Mouse (Mus musculus) liver, embryonic 16.5 days (tissue): ENCODE data around the gene 3110040M04Rik. TPM values are rescaled to one million over a fixed set of nuclear protein-coding genes. Genes with fewer than 3 reads are reported as not detected.
A peak's percentile ranks its signal among the peaks of the same experiment; 100 is the strongest.
"Not testable (repeated sequence)": the region's sequence is repeated elsewhere in the genome, so short reads cannot be mapped to it uniquely, and the experiment has no call there.

Experiments used
- ATAC-seq: fragments of 200-750 bp; cut with Nextera tagmentation; 2 replicates; pipeline ENCODE4 v1.8.0; 2017; ENCODE audit warnings: low read depth, mild to moderate bottlenecking, moderate number of reproducible peaks, moderate library complexity
- H3K27ac ChIP-seq: fragments of 300-500 bp; sonication (generic); 2 replicates; pipeline ENCODE4 v1.5.1; 2014; ENCODE audit warnings: mild to moderate bottlenecking, low read length
- H3K27me3 ChIP-seq: fragments of 300-500 bp; sonication (generic); 2 replicates; pipeline ENCODE4 v1.6.1; 2014; ENCODE audit warnings: low read depth, low read length, mixed read lengths; ENCODE audit not compliant: control insufficient read depth, insufficient read depth
- H3K36me3 ChIP-seq: fragments of 300-500 bp; sonication (generic); 2 replicates; pipeline ENCODE4 v1.6.1; 2014; ENCODE audit warnings: mild to moderate bottlenecking; ENCODE audit not compliant: control insufficient read depth, insufficient read depth
- H3K4me1 ChIP-seq: fragments of 300-500 bp; sonication (generic); 2 replicates; pipeline ENCODE4 v1.6.1; 2014; ENCODE audit warnings: low read depth, low read length, mixed read lengths; ENCODE audit not compliant: control insufficient read depth
- H3K4me2 ChIP-seq: fragments of 300-500 bp; sonication (generic); 2 replicates; pipeline ENCODE4 v1.6.1; 2014; ENCODE audit warnings: low read depth, low read length, mixed read lengths
- H3K4me3 ChIP-seq: fragments of 300-500 bp; sonication (generic); 2 replicates; pipeline ENCODE4 v1.5.1; 2014; ENCODE audit warnings: low read depth, mild to moderate bottlenecking, low read length
- H3K9ac ChIP-seq: fragments of 300-500 bp; sonication (generic); 2 replicates; pipeline ENCODE4 v1.6.1; 2014; ENCODE audit warnings: low read depth, low read length
- H3K9me3 ChIP-seq: fragments of 300-500 bp; sonication (generic); replicated peaks from 2 replicates; pipeline ENCODE4 v1.6.1; 2016; ENCODE audit warnings: low read length; ENCODE audit not compliant: control insufficient read depth
- WGBS: fragments of 180-500 bp; shearing (Covaris S2); extraction: QIAGEN DNeasy Blood & Tissue Kit; methylation state at CpG from one replicate; pipeline ENCODE4 v1.1.7; 2014; ENCODE audit not compliant: insufficient replicate concordance; 5-methylcytosine and 5-hydroxymethylcytosine counted together
- polyA plus RNA-seq: library from polyadenylated mRNA; unstranded; fragments of >200 nt; fragmentation: Nextera tagmentation; extraction: Ambion mirVana; gene quantifications from 2 replicates; pipeline ENCODE4 v1.2.1, GENCODE M21; 2015

Gene 3110040M04Rik
- polyA plus RNA-seq, 1 experiment from 2014 or later, result 0.84 TPM

DNA sequence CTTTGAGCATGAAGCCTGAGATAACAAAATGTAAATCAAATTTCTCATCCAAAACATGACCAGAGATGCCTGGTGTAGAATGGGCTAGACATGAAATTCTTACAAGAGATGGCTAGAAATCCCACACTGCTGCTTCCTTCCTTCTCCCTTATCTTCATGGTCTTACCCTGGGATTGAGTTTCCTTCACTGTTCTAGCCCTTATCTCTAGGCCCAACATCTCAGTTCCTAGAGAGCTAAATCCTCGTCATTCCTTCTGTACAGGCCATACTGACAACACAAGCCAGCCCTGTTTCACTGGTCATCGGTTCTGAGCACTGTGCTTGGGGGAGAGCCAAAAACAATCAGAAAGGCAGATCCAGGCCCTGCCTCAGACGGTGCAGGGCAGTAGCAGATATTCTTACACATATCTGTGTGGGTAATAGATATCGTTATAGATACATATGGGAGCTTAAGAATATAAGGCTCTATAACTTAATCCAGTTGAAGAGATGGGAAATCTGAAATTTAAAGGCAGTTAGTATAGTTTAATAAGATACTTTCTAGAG is 17.0 kb upstream of the 3110040M04Rik start:
- 53% methylated on average over 4 of the region's 4 CpGs for WGBS
- not testable (repeated sequence) for H3K4me3 ChIP-seq, H3K36me3 ChIP-seq, H3K4me2 ChIP-seq, H3K27me3 ChIP-seq, H3K9ac ChIP-seq, H3K27ac ChIP-seq, H3K4me1 ChIP-seq, H3K9me3 ChIP-seq
- ATAC-seq, result peak; percentile 21; the same call in 1 of the 2 replicates

- Histone ChIP-seq H3K4me3 (no peak overlapping the region), H3K36me3 (no peaks in the 10 kb centered on the region), H3K4me2 (no peak overlapping the region), H3K9me3 (no peaks in the 10 kb centered on the region), H3K27ac (no peak overlapping the region), H3K9ac (no peak overlapping the region), H3K27me3 (no peaks in the 10 kb centered on the region), H3K4me1 (no peaks in the 10 kb centered on the region; the same call in 1 of the 2 replicates)
- ATAC-seq, result no peak
- 71% methylated on average over 4 of the region's 4 CpGs for WGBS
Observed at GRCm38 (mm10) chr1:151188469-151188868, 15.5 kb upstream of the 3110040M04Rik start.

- not testable (repeated sequence) for H3K36me3 ChIP-seq, H3K9ac ChIP-seq, H3K4me2 ChIP-seq, H3K9me3 ChIP-seq, H3K27ac ChIP-seq, H3K27me3 ChIP-seq, H3K4me3 ChIP-seq, H3K4me1 ChIP-seq
- ATAC-seq, result peak; percentile 80
- no CpG with 5 or more reads among the region's 7 CpGs for WGBS
Observed at GRCm38 (mm10) chr1:151192075-151192474, 11.8 kb upstream of the 3110040M04Rik start, which contains the start of gene Gm8947. Gene Gm8947 (plus strand): TSS chr1:151192376.

- not testable (repeated sequence) for H3K4me2 ChIP-seq, H3K9ac ChIP-seq, H3K27me3 ChIP-seq, H3K36me3 ChIP-seq, H3K4me1 ChIP-seq, H3K9me3 ChIP-seq, ATAC-seq, H3K27ac ChIP-seq, H3K4me3 ChIP-seq
- WGBS, result 88% methylated on average over 15 of the region's 15 CpGs
Observed at GRCm38 (mm10) chr1:151192739-151193138, 11.2 kb upstream of the 3110040M04Rik start.

DNA sequence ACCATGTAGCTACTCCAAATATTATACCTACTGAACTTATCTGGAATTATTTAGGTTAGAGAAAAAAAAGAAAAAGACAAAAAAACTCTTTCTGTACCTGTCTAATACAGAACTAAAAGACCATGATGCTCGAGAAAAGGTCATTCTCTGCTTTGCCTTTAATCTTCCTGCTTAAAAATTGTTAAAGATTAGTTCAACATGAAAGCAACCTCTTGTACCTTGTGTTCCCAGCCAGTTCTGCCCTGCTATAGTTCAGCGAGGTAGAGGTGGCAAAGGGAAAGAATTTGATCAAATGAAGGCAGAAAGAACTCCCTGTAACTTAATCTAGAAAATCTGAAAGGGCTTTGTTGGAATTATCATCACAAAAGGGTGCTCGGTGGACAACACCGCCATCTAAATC is 7.9 kb upstream of the 3110040M04Rik start:
- not testable (repeated sequence) for H3K36me3 ChIP-seq, H3K4me3 ChIP-seq, H3K9ac ChIP-seq, H3K27me3 ChIP-seq, ATAC-seq, H3K4me2 ChIP-seq, H3K4me1 ChIP-seq, H3K9me3 ChIP-seq, H3K27ac ChIP-seq
- WGBS, result 66% methylated on average over 4 of the region's 4 CpGs

- not testable (repeated sequence) for H3K36me3 ChIP-seq, H3K4me3 ChIP-seq, H3K27ac ChIP-seq, H3K4me1 ChIP-seq, ATAC-seq, H3K9me3 ChIP-seq, H3K27me3 ChIP-seq, H3K9ac ChIP-seq, H3K4me2 ChIP-seq
- 39% methylated on average over 3 of the region's 3 CpGs for WGBS
Observed at GRCm38 (mm10) chr1:151196690-151197089, 7.2 kb upstream of the 3110040M04Rik start.

- H3K9me3 ChIP-seq, H3K9ac ChIP-seq, H3K4me2 ChIP-seq, H3K27me3 ChIP-seq, H3K4me3 ChIP-seq, H3K27ac ChIP-seq, H3K4me1 ChIP-seq, H3K36me3 ChIP-seq: not testable (repeated sequence)
- ATAC-seq, result peak; percentile 71
- WGBS, result 23% methylated on average over 2 of the region's 4 CpGs
Observed at GRCm38 (mm10) chr1:151198120-151198519, 5.8 kb upstream of the 3110040M04Rik start, which contains the start of gene Gm47995. Gene Gm47995 (plus strand): TSS chr1:151198448.

DNA sequence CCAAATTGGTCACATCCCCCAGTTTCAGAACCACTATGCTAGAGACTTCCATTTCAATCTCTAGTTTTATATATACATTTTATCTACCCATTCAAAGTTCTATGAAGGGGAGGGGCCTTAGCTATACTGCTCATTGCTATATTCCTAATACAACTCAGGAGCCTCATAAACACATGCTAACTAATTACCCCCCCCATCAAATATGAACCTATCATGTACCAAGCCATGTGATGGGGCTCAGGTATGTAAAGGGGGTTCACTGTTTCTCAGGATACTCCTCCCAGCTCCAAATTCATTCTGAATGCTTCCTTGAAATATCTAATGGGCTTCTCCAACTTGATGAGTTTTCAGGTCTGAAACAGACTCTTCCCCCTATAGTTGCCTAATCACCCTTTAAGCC is 3.3 kb upstream of the 3110040M04Rik start:
- not testable (repeated sequence) for H3K4me1 ChIP-seq, H3K4me3 ChIP-seq, H3K9me3 ChIP-seq, ATAC-seq, H3K4me2 ChIP-seq, H3K9ac ChIP-seq, H3K27me3 ChIP-seq, H3K27ac ChIP-seq, H3K36me3 ChIP-seq

- H3K4me3 ChIP-seq, H3K9ac ChIP-seq, H3K27me3 ChIP-seq, H3K27ac ChIP-seq, H3K9me3 ChIP-seq, H3K4me1 ChIP-seq, H3K36me3 ChIP-seq, H3K4me2 ChIP-seq: not testable (repeated sequence)
- WGBS, result 33% methylated on average over 3 of the region's 5 CpGs
- ATAC-seq, result peak; percentile 60
Observed at GRCm38 (mm10) chr1:151202771-151203170, 1.1 kb upstream of the 3110040M04Rik start.
